Mouse (Mus musculus) spleen, postnatal 4 days (tissue): ENCODE measurements around the gene Nek6.

ENCODE experiments used
- DNase-seq, 2 experiments: peaks; one replicate each; pipeline ENCODE4 v3.0.0; 2022; ENCODE audit warnings: low spot score in 2 of 2

The Nek6 gene

DNA sequence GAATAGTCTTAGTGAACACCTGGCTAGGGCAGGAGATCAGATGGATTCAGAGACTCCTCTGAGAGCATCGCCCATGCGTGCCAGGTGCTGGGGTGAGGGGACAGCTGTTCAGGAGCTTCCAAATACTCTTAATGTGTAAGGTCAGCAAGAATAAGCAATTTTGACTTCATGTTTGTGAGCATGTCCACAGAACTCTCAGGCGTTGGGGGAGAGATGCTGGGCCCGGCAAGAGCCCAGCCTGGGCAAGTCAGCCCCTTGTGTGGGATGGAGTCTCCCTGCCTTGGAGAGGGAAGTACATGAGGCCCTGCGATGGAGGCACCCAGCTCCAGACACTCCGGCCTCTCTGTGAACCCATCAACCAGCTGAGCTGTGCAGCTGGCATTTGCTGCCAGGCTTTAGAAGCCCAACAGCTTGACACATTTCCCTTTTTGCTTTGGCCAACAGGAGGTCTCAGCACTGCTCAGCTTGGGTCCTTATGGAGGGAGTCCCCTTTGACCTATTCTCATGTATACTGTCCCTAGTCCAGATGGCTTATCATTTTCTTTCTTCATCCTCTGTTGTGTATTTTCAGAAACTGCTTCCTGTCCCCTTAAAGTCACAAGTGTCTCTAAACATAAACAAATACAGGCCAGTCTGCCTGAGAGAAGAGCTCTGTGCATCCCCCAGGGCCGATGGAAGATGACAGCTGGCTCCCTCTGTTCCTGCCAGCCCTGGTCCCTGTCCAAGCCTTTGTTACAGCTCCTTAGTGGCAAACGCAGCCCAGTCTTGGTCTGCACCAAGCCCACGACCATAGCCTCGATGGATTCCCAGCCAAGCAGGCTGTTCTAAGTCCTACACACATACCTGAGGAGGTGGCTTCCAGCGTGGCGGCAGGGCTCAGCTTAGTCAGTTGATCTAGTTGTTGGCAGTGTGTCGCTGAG is 67.4 kb downstream of the Nek6 start:
- DNase-seq, result no peak

DNA sequence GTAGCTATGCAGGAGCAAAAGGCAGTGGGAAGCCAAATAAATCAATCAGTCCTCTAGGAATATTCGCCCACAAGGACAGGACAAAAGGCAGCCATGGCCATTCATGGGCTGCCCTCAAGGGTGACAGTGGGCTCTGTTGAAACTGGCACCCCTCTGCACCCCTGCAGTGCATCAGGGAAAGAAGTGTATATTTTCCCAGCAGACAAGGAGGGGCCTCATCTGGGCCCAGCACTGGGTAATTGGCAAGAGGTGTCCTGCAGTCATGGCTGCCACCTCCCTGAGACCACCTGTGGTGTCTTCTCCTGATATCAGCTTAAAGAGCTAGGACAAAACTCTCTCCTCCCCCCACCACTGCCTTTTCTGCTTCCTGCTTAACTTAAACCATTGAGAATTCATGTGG is 68.1 kb downstream of the Nek6 start:
- DNase-seq, result no peak

DNA sequence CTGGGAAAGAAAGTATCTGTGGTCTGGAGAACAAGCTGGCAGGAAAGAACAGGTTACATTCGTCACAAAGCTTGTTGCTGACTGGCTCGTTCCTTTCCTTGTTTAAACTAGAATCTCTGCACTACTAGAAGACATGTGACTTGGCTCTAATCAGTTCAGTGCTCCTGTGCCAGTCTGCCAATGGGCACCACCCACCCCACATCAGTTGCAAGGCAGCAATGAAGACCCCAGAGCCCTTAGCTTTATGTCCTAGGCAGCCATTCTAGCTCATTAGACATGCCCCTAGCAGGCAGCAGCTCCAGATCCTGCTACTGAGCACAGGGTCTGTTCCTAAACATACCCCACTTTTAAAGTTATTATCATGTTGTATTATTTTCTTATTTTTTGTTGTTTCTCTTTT is 72.5 kb downstream of the Nek6 start:
- DNase-seq, result no peak

DNA sequence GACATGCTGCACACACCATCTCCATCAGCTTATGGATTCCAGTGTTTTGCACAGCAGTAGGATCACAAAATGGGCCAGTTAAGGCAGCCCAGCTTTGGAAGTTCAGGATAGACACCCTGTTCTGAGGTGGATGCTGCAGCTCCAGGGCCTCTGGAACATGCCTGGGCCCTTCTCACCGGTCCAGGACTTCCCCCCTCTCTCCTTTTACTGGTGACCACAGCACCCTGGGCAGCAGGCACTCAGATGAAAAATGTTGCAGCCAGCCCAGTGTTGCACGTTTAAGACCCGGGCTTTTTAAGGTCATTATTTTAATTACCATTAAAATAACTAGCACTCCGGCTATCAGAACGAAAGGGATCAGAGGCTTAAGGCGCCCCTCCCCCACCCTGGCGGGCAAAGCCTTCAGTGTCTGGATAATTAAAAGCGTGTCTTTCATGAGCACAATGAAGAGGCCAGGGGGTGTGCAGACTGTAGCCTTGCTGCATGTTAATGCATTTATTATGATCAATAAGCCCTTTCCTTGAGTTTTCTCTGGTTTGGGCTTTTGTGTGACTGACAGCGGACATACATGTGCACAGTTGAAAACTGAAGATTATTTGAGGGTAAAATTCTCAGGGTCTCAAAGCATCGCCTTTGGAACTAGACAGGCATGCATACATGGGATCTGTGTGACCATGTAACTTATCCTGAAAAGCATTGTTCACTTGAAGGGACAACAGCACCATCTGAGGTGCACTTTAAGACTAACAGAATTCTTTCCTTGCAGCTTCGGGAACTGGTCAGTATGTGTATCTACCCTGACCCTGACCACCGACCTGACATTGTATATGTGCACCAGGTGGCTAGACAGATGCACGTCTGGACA is 73.3 kb downstream of the Nek6 start:
- DNase-seq, result no peak

DNA sequence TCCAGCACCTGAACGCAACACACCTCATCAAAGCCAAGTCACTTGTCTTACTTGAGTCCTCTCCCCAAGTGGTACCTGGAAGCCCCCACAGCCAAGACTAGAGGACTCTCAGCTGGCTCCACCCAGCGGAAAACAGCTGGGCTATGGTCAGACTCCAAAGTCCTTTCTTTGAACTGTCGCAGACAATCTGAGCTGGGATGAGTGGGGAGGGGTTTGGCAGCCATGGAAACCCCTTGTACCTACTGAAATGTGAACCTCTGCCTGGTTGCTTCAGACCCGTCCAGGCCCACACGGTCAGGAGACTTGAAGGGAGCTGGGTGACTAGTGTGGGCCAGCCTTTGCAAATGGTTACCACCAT is 73.9 kb downstream of the Nek6 start:
- DNase-seq, result no peak

DNA sequence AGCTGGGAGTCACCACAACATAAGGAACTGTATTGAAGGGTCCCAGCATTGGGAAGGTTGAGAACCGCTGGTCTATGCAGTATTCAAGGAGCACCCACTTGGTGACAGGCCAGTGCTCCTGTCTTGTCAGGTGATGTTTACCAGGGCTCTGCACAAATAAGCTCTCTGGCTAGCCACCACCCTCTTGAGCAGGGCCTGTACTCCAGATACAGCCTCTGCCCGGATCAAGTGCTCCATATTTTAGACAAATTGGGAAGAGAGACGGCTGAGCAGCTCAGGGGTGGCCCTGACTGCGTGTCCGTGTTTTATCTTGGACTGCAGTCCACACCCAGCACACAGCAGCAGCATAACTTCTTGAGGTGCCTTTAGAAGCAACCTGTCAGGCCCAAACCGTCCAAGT is 75.3 kb downstream of the Nek6 start:
- DNase-seq, result no peak

DNA sequence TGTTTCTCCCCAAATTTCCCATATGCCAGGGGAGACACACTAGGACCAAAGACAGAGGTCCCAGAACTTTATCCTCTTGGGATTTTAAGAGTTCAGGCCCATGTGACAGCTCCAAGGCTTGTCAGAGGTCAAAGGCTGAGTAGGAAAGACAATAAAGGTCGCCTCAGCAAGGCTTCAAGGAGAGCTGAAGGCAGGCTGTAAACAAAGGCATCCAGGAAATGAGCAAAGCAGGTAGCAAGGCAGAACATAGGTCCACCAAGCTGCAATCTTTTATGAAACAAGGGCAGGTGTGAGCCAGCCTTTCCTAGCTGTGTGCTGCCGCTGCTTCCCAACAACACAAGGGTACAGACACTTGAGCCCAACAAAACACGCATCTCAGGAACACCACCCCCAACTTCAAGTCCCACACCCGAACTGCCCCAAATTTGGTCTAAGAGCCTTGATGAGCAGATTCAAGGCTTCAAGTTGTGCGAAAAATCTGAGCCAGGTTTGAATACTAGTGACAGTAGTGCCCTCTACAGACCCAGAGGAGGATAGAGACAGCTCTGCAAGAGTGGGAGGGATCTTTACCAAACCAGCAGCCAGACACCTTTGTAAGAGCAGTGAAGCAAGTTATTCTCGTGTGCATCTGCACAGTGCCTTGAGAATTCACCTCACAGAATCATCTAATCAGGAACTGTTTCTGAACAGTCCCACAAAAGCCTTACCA is 80.5 kb downstream of the Nek6 start:
- no peak for DNase-seq

DNA sequence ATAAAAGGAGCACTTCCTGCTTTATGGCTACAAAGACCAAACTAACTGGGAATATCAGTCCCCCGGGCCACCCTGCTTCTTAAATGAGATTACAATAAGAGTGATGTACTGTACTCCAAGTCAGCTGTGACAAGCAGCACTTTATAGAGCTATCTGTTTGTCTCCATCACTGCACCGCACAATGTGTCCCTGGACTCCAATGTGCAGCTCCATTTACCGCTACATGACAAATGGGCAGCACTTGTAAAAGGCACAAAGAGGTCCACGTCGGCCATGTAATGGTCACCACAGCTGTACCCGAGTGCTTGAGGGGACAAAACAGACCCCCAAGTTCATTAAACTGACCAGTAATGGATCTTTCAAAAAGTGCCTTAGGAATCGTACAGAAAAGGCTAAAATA is 83.4 kb downstream of the Nek6 start:
- no peak for DNase-seq

DNA sequence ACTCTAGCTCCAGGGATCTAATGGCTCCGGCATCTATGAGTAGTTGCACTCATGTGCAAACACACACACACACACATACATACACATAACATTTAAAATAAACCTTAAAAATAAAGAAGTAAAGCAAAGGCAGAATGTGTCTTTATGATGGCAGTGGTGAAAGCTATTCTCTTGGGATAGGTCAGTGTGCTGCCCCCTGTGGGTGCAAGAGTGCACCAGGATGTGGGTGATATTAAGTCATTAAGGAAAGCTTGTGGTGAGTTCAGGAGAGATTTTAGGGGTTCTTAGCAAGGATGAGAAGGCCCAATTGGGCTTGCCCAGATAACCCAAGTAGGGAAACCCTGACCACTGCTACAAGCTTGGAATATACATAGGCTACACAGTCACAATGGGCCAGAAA is 86.5 kb downstream of the Nek6 start:
- no peak for DNase-seq

DNA sequence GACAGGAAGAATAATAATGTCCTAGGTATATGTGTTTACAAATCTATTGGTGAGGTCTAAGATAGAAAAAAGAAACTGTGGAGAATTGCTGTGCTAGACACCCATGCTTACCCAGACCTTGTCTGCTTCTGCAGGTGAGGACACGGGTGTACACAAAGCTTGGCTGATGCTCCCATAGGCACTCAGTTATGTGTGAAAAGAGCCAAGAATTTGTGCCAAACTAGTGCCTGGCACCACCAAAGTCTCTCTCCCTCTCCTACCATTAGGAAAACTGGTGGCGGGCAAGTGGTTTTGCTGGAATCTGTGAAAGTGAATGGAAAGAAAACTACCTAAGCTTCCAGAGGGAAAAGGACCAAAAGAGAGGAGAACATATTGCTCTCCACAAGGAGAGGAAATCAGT is 87.0 kb downstream of the Nek6 start:
- no peak for DNase-seq

DNA sequence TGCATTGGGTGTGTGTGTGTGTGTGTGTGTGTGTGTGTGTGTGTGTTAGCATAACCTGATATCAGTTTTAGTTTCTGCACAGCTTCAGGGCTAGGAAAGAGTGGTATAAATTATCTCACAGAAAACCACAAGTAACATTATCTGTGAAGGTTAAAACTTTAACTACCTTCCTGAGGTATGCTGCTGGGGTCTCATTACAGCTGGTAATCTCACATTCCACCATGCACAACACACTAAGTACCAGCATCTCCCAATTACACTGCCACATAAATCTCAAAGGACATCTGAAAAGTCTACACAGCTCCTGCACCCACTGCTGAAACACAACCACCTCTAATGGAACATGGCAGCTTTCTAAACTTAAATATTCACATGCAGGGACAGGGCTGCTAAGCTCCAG is 89.4 kb downstream of the Nek6 start:
- no peak for DNase-seq

DNA sequence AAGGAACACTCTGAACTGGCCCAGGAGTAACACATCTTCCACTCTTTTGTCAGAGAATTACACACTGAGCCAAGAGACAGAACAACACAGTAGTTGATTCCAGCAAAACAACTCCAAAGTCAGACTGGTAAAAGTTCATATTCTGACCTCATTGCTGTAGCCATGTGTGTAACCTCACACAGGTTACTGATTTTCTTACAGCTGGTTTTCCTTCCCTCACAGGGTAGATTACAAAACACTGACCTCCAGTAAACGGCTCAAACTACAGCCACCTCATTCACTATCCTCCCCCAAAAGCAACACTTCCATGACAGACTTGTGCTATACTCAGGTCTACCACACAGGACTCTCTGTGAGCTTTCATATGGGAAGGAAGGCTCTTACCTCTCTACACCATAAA is 96.3 kb downstream of the Nek6 start:
- DNase-seq, result no peak

DNA sequence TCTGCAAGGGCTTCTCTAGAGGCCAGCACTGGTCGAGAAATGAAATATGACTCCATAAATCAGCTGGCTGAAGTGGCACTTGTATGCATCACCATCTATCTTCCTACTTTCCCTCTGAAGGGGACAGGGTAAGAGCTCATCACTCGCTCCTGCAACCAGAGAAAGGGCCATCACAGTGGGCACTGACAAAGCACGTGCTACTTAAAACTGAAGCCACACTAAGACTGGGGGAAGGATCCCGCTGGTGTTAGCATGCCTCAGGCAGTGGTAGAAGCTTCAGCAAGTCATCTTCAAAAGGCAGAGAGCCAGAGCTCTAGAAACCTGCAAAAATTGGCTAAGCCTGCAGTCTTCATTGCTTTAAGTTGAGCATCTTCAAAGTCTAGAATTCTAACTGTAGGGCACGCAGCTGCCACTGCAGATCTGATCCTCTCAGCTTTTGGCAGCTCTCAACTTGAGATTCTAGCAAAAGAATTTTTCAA is 97.4 kb downstream of the Nek6 start:
- no peak for DNase-seq

DNA sequence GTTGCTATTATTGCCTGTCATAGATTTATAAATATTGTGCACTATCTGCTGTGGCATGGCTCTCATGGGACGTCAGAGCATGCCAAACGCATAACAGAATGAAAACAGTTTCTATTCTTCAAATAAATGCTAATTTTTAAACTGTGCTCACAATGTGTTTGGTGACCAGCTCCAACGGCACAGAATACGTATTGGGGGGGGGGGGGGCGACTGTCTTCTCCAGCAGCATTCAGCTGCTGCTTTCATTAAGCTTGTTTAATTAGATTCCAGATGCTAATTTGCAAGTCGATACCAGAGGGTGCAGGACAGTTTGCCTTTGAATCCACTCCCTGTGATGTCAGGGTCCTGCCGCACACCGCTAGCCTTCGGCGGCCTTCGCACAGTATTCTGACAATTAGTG is 97.9 kb downstream of the Nek6 start:
- no peak for DNase-seq

DNA sequence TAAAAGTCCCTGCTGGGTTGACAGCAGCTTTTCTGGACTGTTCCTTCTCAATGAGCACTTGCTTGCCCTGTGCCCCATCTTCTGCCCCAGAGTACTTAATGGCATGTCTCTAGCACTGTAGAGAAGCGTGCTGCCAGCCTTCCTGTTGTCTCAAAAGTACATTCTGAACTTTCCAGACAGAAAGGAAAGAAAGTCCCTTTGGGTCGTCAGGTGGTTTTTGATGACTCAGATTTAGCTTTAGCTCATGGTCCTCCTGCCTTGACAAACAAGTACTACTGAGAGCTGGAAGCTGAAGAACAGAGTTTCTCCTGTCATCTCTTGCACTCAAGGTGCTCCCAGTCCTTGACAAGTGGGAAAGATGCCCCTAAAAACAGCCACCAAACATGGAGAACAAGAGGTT is 98.7 kb downstream of the Nek6 start:
- no peak for DNase-seq

DNA sequence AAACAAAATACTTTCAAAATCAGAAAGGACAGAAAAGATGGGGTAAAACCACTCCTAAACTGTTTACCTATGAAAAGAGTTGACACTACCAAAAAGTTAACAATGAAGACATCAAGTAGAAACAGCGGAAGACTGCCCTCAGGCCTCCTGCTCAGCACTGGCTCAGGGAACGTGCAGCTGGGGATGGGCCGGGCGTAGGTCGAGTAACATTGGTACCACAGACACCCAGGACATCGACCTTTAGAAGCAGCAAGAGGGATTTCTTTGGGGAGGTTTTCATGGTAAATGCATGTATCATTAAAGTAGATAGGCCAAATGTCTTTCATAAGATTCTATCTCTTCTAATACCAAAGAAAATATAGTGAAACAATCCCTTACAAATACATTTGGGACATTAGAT is 101.2 kb downstream of the Nek6 start:
- DNase-seq, result no peak

DNA sequence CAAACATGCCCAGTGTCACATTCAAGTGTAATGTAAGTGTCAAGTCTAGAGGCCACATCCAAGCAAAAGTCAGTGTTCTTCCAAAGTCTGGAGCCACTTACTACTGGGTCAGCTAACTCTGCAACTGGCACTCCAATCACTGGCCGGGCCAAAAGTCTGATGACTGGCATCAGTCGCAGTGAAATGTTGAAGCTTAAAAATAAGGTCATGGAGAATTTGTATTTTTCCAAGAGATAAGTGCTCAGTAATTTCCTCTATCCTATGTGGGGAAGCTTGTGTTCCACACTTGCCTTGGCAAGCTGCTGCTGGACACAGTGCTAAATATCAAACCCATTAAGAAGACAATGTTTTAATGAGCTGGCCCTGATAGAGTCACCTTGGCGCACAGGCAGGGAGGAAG is 102.1 kb downstream of the Nek6 start:
- DNase-seq, result no peak

DNA sequence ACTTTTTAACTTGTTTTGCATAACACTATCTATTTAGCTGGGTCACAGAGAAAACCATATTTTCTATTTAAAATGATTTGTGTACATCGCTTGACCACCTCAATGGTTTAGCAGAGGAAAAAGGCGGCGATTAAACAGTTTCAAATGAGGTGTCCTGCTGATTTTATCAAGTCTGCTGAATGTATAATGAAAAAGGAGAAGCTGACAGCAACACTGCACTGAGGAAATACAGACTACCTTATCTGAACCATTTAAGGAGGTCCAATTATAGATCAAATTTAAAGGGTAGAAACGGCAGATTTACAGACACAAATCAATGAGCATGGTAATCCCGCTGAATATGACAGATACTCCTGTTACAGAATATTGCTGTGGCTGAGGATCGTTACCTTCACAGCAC is 103.0 kb downstream of the Nek6 start:
- DNase-seq, result no peak

DNA sequence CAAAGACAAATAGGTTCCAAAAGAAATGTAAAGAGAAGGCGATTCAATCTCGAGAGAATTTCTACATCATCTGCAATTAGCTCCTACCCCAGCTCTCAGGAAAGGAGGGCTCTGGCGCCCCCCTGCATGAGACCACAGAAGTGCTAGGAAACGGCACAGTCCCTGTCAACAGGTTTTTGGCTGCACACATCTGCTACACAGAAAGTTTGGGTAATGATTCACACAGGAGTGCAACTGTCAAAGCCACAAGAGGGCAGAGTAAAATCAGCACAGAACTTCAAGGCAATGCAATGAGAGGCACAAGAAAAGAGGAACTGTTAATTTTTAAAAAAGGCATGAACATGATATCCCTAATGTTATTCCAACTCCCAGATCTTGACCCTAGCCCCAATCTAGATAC is 104.6 kb downstream of the Nek6 start:
- no peak for DNase-seq

DNA sequence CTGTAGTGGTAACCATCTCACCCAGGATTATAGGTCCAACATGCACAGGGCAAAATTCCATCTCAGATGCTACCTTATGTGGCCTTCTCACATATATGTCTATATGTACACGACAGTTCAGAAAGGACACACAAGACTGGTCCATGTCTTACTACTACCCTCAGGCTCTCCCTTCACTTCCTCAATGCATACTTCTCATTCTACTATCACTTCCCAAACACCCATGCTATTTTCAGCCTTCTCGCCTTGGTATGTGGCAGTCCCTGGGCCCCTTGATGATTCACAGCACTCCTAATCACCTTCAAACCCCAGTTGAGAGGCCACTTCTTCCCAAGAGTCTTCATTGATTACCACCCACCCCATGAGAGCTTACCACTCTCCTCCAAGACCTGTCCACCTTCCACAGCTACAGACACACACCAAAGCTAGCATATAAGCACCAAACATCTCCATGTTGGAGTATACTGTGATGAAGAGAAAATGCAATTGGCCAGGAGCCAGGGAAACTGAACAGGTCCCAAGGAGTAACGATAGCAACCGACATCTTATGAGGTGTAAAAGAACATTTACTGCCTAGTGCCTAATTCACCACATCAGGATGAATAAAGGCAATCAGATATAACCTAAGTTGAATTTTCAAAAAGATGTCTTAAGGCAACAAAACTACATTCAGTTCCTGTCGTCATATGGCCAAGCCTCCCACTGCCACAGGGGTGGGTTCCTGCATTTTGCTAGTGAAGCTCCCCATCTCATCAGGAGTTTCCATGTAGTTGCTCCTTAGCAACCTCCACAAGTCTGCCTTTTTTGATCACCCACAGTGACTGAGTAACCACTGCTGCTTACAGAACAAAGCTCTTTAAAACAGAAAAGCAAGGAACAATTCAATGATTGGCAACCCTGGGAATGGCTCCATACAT is 105.8 kb downstream of the Nek6 start:
- DNase-seq, result no peak

DNA sequence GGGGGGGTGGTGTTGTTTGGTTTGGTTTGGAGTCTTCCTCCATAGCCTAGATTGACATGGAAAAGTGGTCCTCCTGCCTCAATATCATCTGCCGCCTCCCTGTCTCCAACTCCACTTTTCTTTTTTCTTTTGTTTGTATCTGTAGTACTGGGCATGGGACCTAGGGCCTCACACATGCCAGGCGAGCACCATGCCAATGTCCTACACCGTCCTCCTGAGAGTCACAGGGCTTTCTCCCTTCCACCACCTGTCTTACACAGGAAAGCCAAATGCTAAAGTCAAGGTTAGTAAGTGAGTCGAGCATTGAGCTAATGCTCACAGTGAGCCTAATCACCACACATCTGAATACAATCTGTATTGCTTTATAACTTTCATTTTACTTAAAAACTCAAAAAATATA is 108.3 kb downstream of the Nek6 start:
- DNase-seq, result no peak
